Mouse (Mus musculus) cortical plate, adult 2 months (tissue): ENCODE measurements at regions not wholly inside any gene's neighbourhood (a gene's known extent, or its start where the extent isn't known, plus 50 kb on each side); places are given as distances from the start of the nearest gene placed in this dataset.

ENCODE experiments used
- H3K27ac ChIP-seq: fragments of 200-500 bp; 2 replicates; pipeline ENCODE4 v1.5.1; 2012; ENCODE audit warnings: low read length, control low read depth, inconsistent platforms; ENCODE audit not compliant: insufficient read depth
- H3K4me1 ChIP-seq: fragments of 200-500 bp; 2 replicates; pipeline ENCODE4 v1.6.1; 2011; ENCODE audit warnings: low read length; ENCODE audit not compliant: control insufficient read depth, insufficient read depth
- H3K4me3 ChIP-seq: fragments of 200-500 bp; 2 replicates; pipeline ENCODE4 v1.5.1; 2011; ENCODE audit warnings: mild to moderate bottlenecking, low read length, control low read depth; ENCODE audit not compliant: insufficient read depth
- CTCF ChIP-seq: fragments of 200-500 bp; IDR thresholded peaks from 2 replicates; pipeline ENCODE4 v1.5.1; 2011; ENCODE audit warnings: mild to moderate bottlenecking, control low read depth, low read length; ENCODE audit not compliant: insufficient read depth; ENCODE audit errors: extremely low read depth
- POLR2A ChIP-seq: fragments of 200-500 bp; IDR thresholded peaks from 2 replicates; pipeline ENCODE4 v1.6.1; 2011; ENCODE audit warnings: mild to moderate bottlenecking, low read length, control low read depth; ENCODE audit not compliant: insufficient read depth; ENCODE audit errors: extremely low read depth

GRCm38 (mm10) chr10:118501571-118501970, 60.7 kb downstream of the Ifng start:
- TF ChIP-seq CTCF (no peak), POLR2A (no peak)

GRCm38 (mm10) chr10:118504811-118505210, 64.0 kb downstream of the Ifng start:
- TF ChIP-seq CTCF = no peak
- Histone ChIP-seq H3K27ac (no peak overlapping the region), H3K4me3 (no peak overlapping the region)

More at GRCm38 (mm10) chr10:118501571-118501970, 60.7 kb downstream of the Ifng start:
- H3K4me3 ChIP-seq = no peak overlapping the region
- H3K27ac ChIP-seq = no peak overlapping the region
- peaks cover 2% of the 10 kb centered on the region; the same call in 1 of the 2 replicates for H3K4me1 ChIP-seq

GRCm38 (mm10) chr10:118506154-118506553, 65.3 kb downstream of the Ifng start:
- H3K27ac ChIP-seq = no peak overlapping the region
- no peak for TF ChIP-seq CTCF
- no peak for TF ChIP-seq POLR2A
- no peak overlapping the region for H3K4me3 ChIP-seq
- peaks cover 2% of the 10 kb centered on the region; the same call in 1 of the 2 replicates for H3K4me1 ChIP-seq

More at GRCm38 (mm10) chr10:118504811-118505210, 64.0 kb downstream of the Ifng start:
- peaks cover 2% of the 10 kb centered on the region; the same call in 1 of the 2 replicates for H3K4me1 ChIP-seq

- Histone ChIP-seq H3K27ac (no peak overlapping the region), H3K4me3 (no peak overlapping the region), H3K4me1 (peaks cover 2% of the 10 kb centered on the region; the same call in 1 of the 2 replicates)
- TF ChIP-seq CTCF (peak; percentile 62), POLR2A (no peak)
These were observed 66.8 kb downstream of the Ifng start for GRCm38 (mm10) chr10:118507630-118508029.

GRCm38 (mm10) chr10:118516839-118517238, 76.0 kb downstream of the Ifng start:
- Histone ChIP-seq H3K4me3 (no peak overlapping the region), H3K4me1 (no peaks in the 10 kb centered on the region), H3K27ac (no peak overlapping the region)
- TF ChIP-seq CTCF (no peak), POLR2A (no peak)

- Histone ChIP-seq H3K4me1 (no peaks in the 10 kb centered on the region), H3K27ac (no peak overlapping the region), H3K4me3 (no peak overlapping the region)
- TF ChIP-seq POLR2A (no peak), CTCF (no peak)
These were observed 77.1 kb downstream of the Ifng start for GRCm38 (mm10) chr10:118517995-118518394.

- H3K4me3 ChIP-seq = no peak overlapping the region
- TF ChIP-seq CTCF (peak; percentile 44), POLR2A (no peak)
- no peaks in the 10 kb centered on the region for H3K4me1 ChIP-seq
- no peak overlapping the region for H3K27ac ChIP-seq
These were observed 105.1 kb downstream of the Ifng start for GRCm38 (mm10) chr10:118545966-118546365.

- Histone ChIP-seq H3K4me3 (no peak overlapping the region), H3K27ac (no peak overlapping the region), H3K4me1 (no peaks in the 10 kb centered on the region)
- no peak for TF ChIP-seq CTCF
- TF ChIP-seq POLR2A = no peak
These were observed 109.4 kb downstream of the Ifng start for GRCm38 (mm10) chr10:118550201-118550600.

GRCm38 (mm10) chr10:118558848-118559247, 118.0 kb downstream of the Ifng start:
- Histone ChIP-seq H3K27ac (no peak overlapping the region), H3K4me1 (no peaks in the 10 kb centered on the region), H3K4me3 (no peak overlapping the region)
- no peak for TF ChIP-seq CTCF
- TF ChIP-seq POLR2A = no peak

GRCm38 (mm10) chr10:118564041-118564440, 123.2 kb downstream of the Ifng start:
- Histone ChIP-seq H3K4me3 (0 out of 2 replicates have a peak overlapping the region, but pooled peaks have one; percentile 2), H3K27ac (no peak overlapping the region), H3K4me1 (no peaks in the 10 kb centered on the region)
- TF ChIP-seq CTCF (no peak), POLR2A (no peak)
